Mouse (Mus musculus) olfactory bulb, adult 2 months (tissue): ENCODE results near the gene Sh3bp5.

Source experiments
- CTCF ChIP-seq: fragments of 200-500 bp; IDR thresholded peaks from 2 replicates; pipeline ENCODE4 v1.5.1; 2012; ENCODE audit warnings: low read depth, mild to moderate bottlenecking, low read length, moderate library complexity; ENCODE audit not compliant: insufficient read depth
- POLR2A ChIP-seq: fragments of 200-500 bp; IDR thresholded peaks from 2 replicates; pipeline ENCODE4 v1.6.1; 2012; ENCODE audit warnings: mild to moderate bottlenecking, low read depth, low read length, moderate library complexity; ENCODE audit not compliant: insufficient read depth

- no peak for TF ChIP-seq CTCF
- TF ChIP-seq POLR2A = no peak
Observed at GRCm38 (mm10) chr14:31408666-31409065, 27.2 kb downstream of the Sh3bp5 start.
